Mouse (Mus musculus): ENCODE data around the gene Ppil3. TPM values are rescaled to one million over a fixed set of nuclear protein-coding genes. Genes with fewer than 3 reads are reported as not detected.

Ppil3 gene
- polyA plus RNA-seq, 2 experiments: 18.6 to 29.8 TPM

- Histone ChIP-seq H3K27me3 (ENCODE audit: control insufficient read depth, insufficient read depth, low read length) (no peaks in the 10 kb centered on the region), H3K27ac (no peak overlapping the region), H3K9me3 (ENCODE audit: control insufficient read depth, low read length) (no peaks in the 10 kb centered on the region), H3K4me3 (ENCODE audit: insufficient read depth in 1 of 2, low read depth in 2 of 2, low read length in 2 of 2) (no peak overlapping the region), H3K36me3 (replicated peaks; ENCODE audit: control insufficient read depth, insufficient read depth, low read depth) (peaks cover 54% of the 10 kb centered on the region), H3K4me2 (ENCODE audit: low read depth) (no peak overlapping the region), H3K9ac (replicated peaks) (no peak overlapping the region), H3K4me1 (replicated peaks; ENCODE audit: control insufficient read depth in 2 of 2, insufficient read depth in 2 of 2, low read length in 1 of 2) (peaks cover 4 to 9% of the 10 kb centered on the region in 2 experiments; a peak in 2 of 4 replicates)
- ATAC-seq (ENCODE audit: insufficient read depth) (no peak), DNase-seq (ENCODE audit: low read depth in 3 of 3, low spot score in 3 of 3) (no peak)
- TF ChIP-seq CTCF (IDR thresholded peaks at IDR 0.05; ENCODE audit: low read depth) (no peak), EP300 (IDR thresholded peaks at IDR 0.05; ENCODE audit: low read depth) (no peak)
- 83% methylated on average over 3 of the region's 3 CpGs for WGBS (ENCODE audit: insufficient replicate concordance)
Observed at GRCm38 (mm10) chr1:58395341-58395740, 49.9 kb downstream of the Ppil3 start.

GRCm38 (mm10) chr1:58393284-58394195 is 51.7 kb downstream of the Ppil3 start:
- peaks cover 4 to 9% of the 10 kb centered on the region in 2 experiments; a peak in 2 of 4 replicates for H3K4me1 ChIP-seq (replicated peaks; ENCODE audit: control insufficient read depth in 2 of 2, insufficient read depth in 2 of 2, low read length in 1 of 2)
- ATAC-seq (ENCODE audit: insufficient read depth) (peak; percentile 71), DNase-seq (ENCODE audit: low read depth in 3 of 3, low spot score in 3 of 3) (peak in 2 of 3 experiments; percentile 28 to 44)
- H3K9me3 ChIP-seq (ENCODE audit: control insufficient read depth, low read length): no peaks in the 10 kb centered on the region
- H3K9ac ChIP-seq (replicated peaks): peak overlapping the region; percentile 87
- peak overlapping the region; percentile 95 for H3K4me2 ChIP-seq (ENCODE audit: low read depth)
- H3K36me3 ChIP-seq (replicated peaks; ENCODE audit: control insufficient read depth, insufficient read depth, low read depth): peaks cover 39% of the 10 kb centered on the region
- no peaks in the 10 kb centered on the region for H3K27me3 ChIP-seq (ENCODE audit: control insufficient read depth, insufficient read depth, low read length)
- peak; percentile 12; the same call in 1 of the 2 replicates for TF ChIP-seq CTCF (IDR thresholded peaks at IDR 0.05; ENCODE audit: low read depth)
- no peak for TF ChIP-seq EP300 (IDR thresholded peaks at IDR 0.05; ENCODE audit: low read depth)
- under 1% methylated on average over 88 of the region's 90 CpGs for WGBS (ENCODE audit: insufficient replicate concordance)
- peak overlapping the region; percentile 50 for H3K27ac ChIP-seq
- peak overlapping the region; percentile 87 to 89 for H3K4me3 ChIP-seq (ENCODE audit: insufficient read depth in 1 of 2, low read depth in 2 of 2, low read length in 2 of 2)

- Histone ChIP-seq H3K27me3 (ENCODE audit: control insufficient read depth, insufficient read depth, low read length) (no peaks in the 10 kb centered on the region), H3K9ac (replicated peaks) (peak within 1 kb of the TSS; percentile 87), H3K36me3 (replicated peaks; ENCODE audit: control insufficient read depth, insufficient read depth, low read depth) (peaks cover 31% of the 10 kb centered on the region), H3K4me3 (ENCODE audit: insufficient read depth in 1 of 2, low read depth in 2 of 2, low read length in 2 of 2) (peak within 1 kb of the TSS; percentile 87 to 89), H3K4me1 (replicated peaks; ENCODE audit: control insufficient read depth in 2 of 2, insufficient read depth in 2 of 2, low read length in 1 of 2) (peaks cover 4 to 9% of the 10 kb centered on the region in 2 experiments; a peak in 2 of 4 replicates), H3K27ac (peak within 1 kb of the TSS; percentile 50), H3K4me2 (ENCODE audit: low read depth) (peak within 1 kb of the TSS; percentile 95), H3K9me3 (ENCODE audit: control insufficient read depth, low read length) (no peaks in the 10 kb centered on the region)
- under 1% methylated on average over 58 of the region's 61 CpGs for WGBS (ENCODE audit: insufficient replicate concordance)
- TF ChIP-seq EP300 (IDR thresholded peaks at IDR 0.05; ENCODE audit: low read depth) (peak; percentile 70; the same call in 1 of the 2 replicates), CTCF (IDR thresholded peaks at IDR 0.05; ENCODE audit: low read depth) (peak; percentile 29; the same call in 1 of the 2 replicates)
- peak; percentile 96 for ATAC-seq (ENCODE audit: insufficient read depth)
- DNase-seq (ENCODE audit: low read depth in 3 of 3, low spot score in 3 of 3): peak; percentile 82 to 84 (median 82)
Observed at GRCm38 (mm10) chr1:58392652-58393283, 52.5 kb downstream of the Ppil3 start, which contains the start of gene Bzw1. Bzw1 (plus strand) TSS chr1:58392898.

- under 1% methylated on average over 16 of the region's 16 CpGs for WGBS (ENCODE audit: insufficient replicate concordance)
- Histone ChIP-seq H3K27me3 (ENCODE audit: control insufficient read depth, insufficient read depth, low read length) (no peaks in the 10 kb centered on the region), H3K36me3 (replicated peaks; ENCODE audit: control insufficient read depth, insufficient read depth, low read depth) (peaks cover 26% of the 10 kb centered on the region), H3K27ac (peak overlapping the region; percentile 50), H3K4me1 (replicated peaks; ENCODE audit: control insufficient read depth in 2 of 2, insufficient read depth in 2 of 2, low read length in 1 of 2) (peaks cover 4 to 9% of the 10 kb centered on the region in 2 experiments; a peak in 2 of 4 replicates), H3K9me3 (ENCODE audit: control insufficient read depth, low read length) (no peaks in the 10 kb centered on the region), H3K4me2 (ENCODE audit: low read depth) (peak overlapping the region; percentile 95), H3K9ac (replicated peaks) (peak overlapping the region; percentile 87), H3K4me3 (ENCODE audit: insufficient read depth in 1 of 2, low read depth in 2 of 2, low read length in 2 of 2) (peak overlapping the region; percentile 87 to 89)
- TF ChIP-seq EP300 (IDR thresholded peaks at IDR 0.05; ENCODE audit: low read depth): no peak
- no peak for TF ChIP-seq CTCF (IDR thresholded peaks at IDR 0.05; ENCODE audit: low read depth)
- DNase-seq (ENCODE audit: low read depth in 3 of 3, low spot score in 3 of 3): peak in 1 of 3 experiments; percentile 48
- ATAC-seq (ENCODE audit: insufficient read depth): no peak
Observed at GRCm38 (mm10) chr1:58392268-58392651, 53.0 kb downstream of the Ppil3 start.
